25 mouse cellular contexts compared by ENCODE assay signal in the genomic region with DNA sequence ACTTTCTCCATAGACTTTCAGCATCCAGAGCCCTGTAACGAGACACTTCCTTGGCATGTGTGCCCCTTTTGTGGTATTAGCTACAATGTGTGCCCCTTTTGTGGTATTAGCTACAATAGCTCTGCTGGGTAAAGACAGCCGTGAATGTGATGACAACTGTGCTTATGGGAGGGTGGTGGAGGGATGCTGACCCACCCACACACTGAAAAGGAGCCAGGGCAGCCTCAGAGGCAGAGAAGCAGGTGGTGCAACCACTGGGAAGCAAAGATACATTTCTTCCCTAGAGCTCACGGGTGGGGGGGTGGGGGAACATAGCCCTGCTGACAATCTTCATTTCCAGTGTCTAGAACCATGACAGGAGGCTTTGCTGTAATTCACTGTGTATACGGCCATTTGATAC.
"Had no signal": no experiment of that assay in that cellular context is flagged by ENCODE, and none has a peak within 500 bp of the region (broad histone marks: within the 10 kb centered on the region; RNA-seq: fewer than 3 reads in every experiment).

No protein-coding gene starts in this region.

- H3K27me3 ChIP-seq: hindbrain, embryonic 13.5 days; hindbrain, embryonic 15.5 days; intestine, embryonic 15.5 days; limb, embryonic 13.5 days; limb, embryonic 15.5 days; liver, embryonic 12.5 days had no signal

- H3K4me2 ChIP-seq: heart, embryonic 12.5 days; hindbrain, embryonic 13.5 days; hindbrain, embryonic 15.5 days; intestine, embryonic 15.5 days; kidney, embryonic 15.5 days; limb, embryonic 13.5 days; limb, embryonic 15.5 days; liver, embryonic 12.5 days had no signal

- H3K36me3 ChIP-seq: heart, embryonic 10.5 days; heart, embryonic 12.5 days; hindbrain, embryonic 13.5 days; hindbrain, embryonic 15.5 days; intestine, embryonic 15.5 days; kidney, embryonic 15.5 days; limb, embryonic 13.5 days; limb, embryonic 15.5 days; liver, embryonic 12.5 days had no signal

- H3K4me1 ChIP-seq: heart, embryonic 10.5 days; heart, embryonic 12.5 days; hindbrain, embryonic 15.5 days; intestine, embryonic 15.5 days; kidney, embryonic 15.5 days; liver, embryonic 12.5 days had no signal

- DNase-seq: gastrocnemius, postnatal 10 days; gastrocnemius, postnatal 25 days; heart, adult 18-20 months; heart, postnatal 10 days; heart, postnatal 4 days; kidney, adult 18-20 months; kidney, adult 8-10 months; kidney, postnatal 14 days; kidney, postnatal 36 days; layer of hippocampus, adult 9-11 months; layer of hippocampus, postnatal 36 days; left cerebral cortex, postnatal 4 days had no signal

- H3K9ac ChIP-seq: heart, embryonic 12.5 days; hindbrain, embryonic 13.5 days; hindbrain, embryonic 15.5 days; intestine, embryonic 15.5 days; kidney, embryonic 15.5 days; limb, embryonic 13.5 days; limb, embryonic 15.5 days; liver, embryonic 12.5 days; liver, embryonic 14.5 days had no signal

- H3K27ac ChIP-seq: heart, embryonic 10.5 days; hindbrain, embryonic 13.5 days; hindbrain, embryonic 15.5 days; intestine, embryonic 15.5 days; kidney, embryonic 15.5 days; kidney, postnatal 0 days; limb, embryonic 13.5 days; limb, embryonic 15.5 days; liver, embryonic 12.5 days; liver, embryonic 14.5 days had no signal

- ATAC-seq: inflammation-experienced regulatory T-cells, adult 6 months; intestine, embryonic 15.5 days; intestine, postnatal 0 days; liver, embryonic 12.5 days had no signal

- H3K9me3 ChIP-seq: heart, embryonic 10.5 days; heart, embryonic 12.5 days; hindbrain, embryonic 13.5 days; hindbrain, embryonic 15.5 days; intestine, embryonic 15.5 days; kidney, embryonic 15.5 days; limb, embryonic 13.5 days; limb, embryonic 15.5 days; liver, embryonic 12.5 days had no signal

- H3K4me3 ChIP-seq: heart, embryonic 10.5 days; heart, embryonic 12.5 days; hindbrain, embryonic 13.5 days; hindbrain, embryonic 15.5 days; intestine, embryonic 15.5 days; kidney, embryonic 15.5 days; limb, embryonic 13.5 days; limb, embryonic 15.5 days; liver, embryonic 12.5 days had no signal
